In genomic region chr4:87140901-87141300, GRCm38 (mm10) we compare ENCODE assay signal across 11 mouse cellular contexts.
DNase-seq lines count a peak whose midpoint lies in the region; ATAC-seq and TF ChIP-seq lines count a peak whose summit lies in the region.
"Had no signal": no experiment of that assay in that cellular context is flagged by ENCODE, and none has a peak within 500 bp of the region (broad histone marks: within the 10 kb centered on the region; RNA-seq: fewer than 3 reads in every experiment).

No protein-coding gene starts in this region.

- no peak for ATAC-seq in heart, embryonic 12.5 days (ENCODE audit: insufficient number of reproducible peaks, low FRiP score)
- ATAC-seq in hindbrain, postnatal 0 days: peak; percentile 43; the same call in 1 of the 2 replicates
- ATAC-seq in intestine, postnatal 0 days: no peak
- no peak for ATAC-seq in liver, postnatal 0 days

- intact Hi-C loops in heart, postnatal 36 days (cut with DNase I): no loop called here

- 68% methylated on average over 3 of the region's 3 CpGs for WGBS in heart, embryonic 12.5 days
- WGBS in hindbrain, postnatal 0 days: 34% methylated on average over 3 of the region's 3 CpGs
- WGBS in intestine, postnatal 0 days: 74% methylated on average over 3 of the region's 3 CpGs
- WGBS in liver, postnatal 0 days (ENCODE audit: insufficient replicate concordance): 64% methylated on average over 3 of the region's 3 CpGs

- no peaks in the 10 kb centered on the region for H3K9me3 ChIP-seq in heart, embryonic 12.5 days (replicated peaks)
- no peaks in the 10 kb centered on the region for H3K9me3 ChIP-seq in hindbrain, postnatal 0 days (ENCODE audit: low read length)
- no peaks in the 10 kb centered on the region for H3K9me3 ChIP-seq in intestine, postnatal 0 days (ENCODE audit: control insufficient read depth)
- no peaks in the 10 kb centered on the region for H3K9me3 ChIP-seq in liver, postnatal 0 days (ENCODE audit: low read length)
- H3K9me3 ChIP-seq: limb, embryonic 12.5 days; stomach, embryonic 15.5 days had no signal

- peak overlapping the region; percentile 39; the same call in 1 of the 2 replicates for H3K27ac ChIP-seq in heart, embryonic 12.5 days (ENCODE audit: poor library complexity, severe bottlenecking)
- no peak overlapping the region for H3K27ac ChIP-seq in hindbrain, postnatal 0 days
- no peak overlapping the region for H3K27ac ChIP-seq in intestine, postnatal 0 days (ENCODE audit: low read depth, low read length)
- H3K27ac ChIP-seq in liver, postnatal 0 days (ENCODE audit: low read depth): no peak overlapping the region
- H3K27ac ChIP-seq: limb, embryonic 12.5 days; stomach, embryonic 15.5 days had no signal

- no peak overlapping the region for H3K4me2 ChIP-seq in heart, embryonic 12.5 days
- H3K4me2 ChIP-seq in hindbrain, postnatal 0 days (ENCODE audit: low read depth, low read length): no peak overlapping the region
- no peak overlapping the region for H3K4me2 ChIP-seq in intestine, postnatal 0 days (replicated peaks; ENCODE audit: low read depth)
- no peak overlapping the region for H3K4me2 ChIP-seq in liver, postnatal 0 days (ENCODE audit: low read depth, low read length)
- H3K4me2 ChIP-seq: limb, embryonic 12.5 days; stomach, embryonic 15.5 days had no signal

- TF ChIP-seq CTCF in hindbrain, postnatal 0 days (IDR thresholded peaks at IDR 0.05; ENCODE audit: low read depth): peak; percentile 23
- TF ChIP-seq CTCF in intestine, postnatal 0 days (IDR thresholded peaks at IDR 0.05; ENCODE audit: low read depth): no peak
- no peak for TF ChIP-seq CTCF in liver, postnatal 0 days (IDR thresholded peaks at IDR 0.05; ENCODE audit: low read depth)

- H3K4me1 ChIP-seq in heart, embryonic 12.5 days (replicated peaks): peaks cover 27% of the 10 kb centered on the region
- H3K4me1 ChIP-seq in hindbrain, postnatal 0 days (ENCODE audit: insufficient read depth, low read length): 0 out of 2 replicates have a peak, but pooled peaks cover 5% of the 10 kb centered on the region
- no peaks in the 10 kb centered on the region for H3K4me1 ChIP-seq in intestine, postnatal 0 days (replicated peaks; ENCODE audit: control insufficient read depth, insufficient read depth, low read length)
- no peaks in the 10 kb centered on the region for H3K4me1 ChIP-seq in liver, postnatal 0 days (ENCODE audit: insufficient read depth)
- H3K4me1 ChIP-seq: limb, embryonic 12.5 days; stomach, embryonic 15.5 days had no signal

- no peak overlapping the region for H3K9ac ChIP-seq in heart, embryonic 12.5 days
- H3K9ac ChIP-seq in hindbrain, postnatal 0 days (replicated peaks; ENCODE audit: low read length): no peak overlapping the region
- H3K9ac ChIP-seq in intestine, postnatal 0 days (ENCODE audit: low read depth, low read length): no peak overlapping the region
- no peak overlapping the region for H3K9ac ChIP-seq in liver, postnatal 0 days (replicated peaks)
- H3K9ac ChIP-seq: limb, embryonic 12.5 days; stomach, embryonic 15.5 days had no signal

- no peaks in the 10 kb centered on the region for H3K36me3 ChIP-seq in heart, embryonic 12.5 days
- no peaks in the 10 kb centered on the region for H3K36me3 ChIP-seq in hindbrain, postnatal 0 days (ENCODE audit: insufficient read depth, low read length)
- H3K36me3 ChIP-seq in intestine, postnatal 0 days (ENCODE audit: control insufficient read depth, insufficient read depth): no peaks in the 10 kb centered on the region
- H3K36me3 ChIP-seq in liver, postnatal 0 days (replicated peaks; ENCODE audit: insufficient read depth, low read length): no peaks in the 10 kb centered on the region
- H3K36me3 ChIP-seq: limb, embryonic 12.5 days; stomach, embryonic 15.5 days had no signal

- no peaks in the 10 kb centered on the region for H3K27me3 ChIP-seq in heart, embryonic 12.5 days (replicated peaks)
- H3K27me3 ChIP-seq in hindbrain, postnatal 0 days (ENCODE audit: insufficient read depth, low read length): no peaks in the 10 kb centered on the region
- H3K27me3 ChIP-seq in intestine, postnatal 0 days (replicated peaks; ENCODE audit: control insufficient read depth, insufficient read depth, low read length): no peaks in the 10 kb centered on the region
- no peaks in the 10 kb centered on the region for H3K27me3 ChIP-seq in liver, postnatal 0 days (ENCODE audit: insufficient read depth, low read length)
- H3K27me3 ChIP-seq: limb, embryonic 12.5 days; stomach, embryonic 15.5 days had no signal

- DNase-seq in heart, postnatal 36 days: no peak
- peak; percentile 42 for DNase-seq in right cerebral cortex, adult 18-20 months
- DNase-seq in right cerebral cortex, adult 2 months (ENCODE audit: low spot score in 2 of 2): no peak
- peak; percentile 64 for DNase-seq in hindbrain, postnatal 0 days (ENCODE audit: low spot score)
- no peak for DNase-seq in liver, postnatal 0 days
- no peak for DNase-seq in embryo, embryonic 9.5 days (ENCODE audit: extremely low spot score)

- no peak for TF ChIP-seq EP300 in liver, postnatal 0 days (IDR thresholded peaks at IDR 0.05; ENCODE audit: low read depth)

- no peak overlapping the region for H3K4me3 ChIP-seq in heart, embryonic 12.5 days
- no peak overlapping the region for H3K4me3 ChIP-seq in hindbrain, postnatal 0 days (ENCODE audit: low read length)
- no peak overlapping the region for H3K4me3 ChIP-seq in intestine, postnatal 0 days (ENCODE audit: low read depth, low read length)
- H3K4me3 ChIP-seq in liver, postnatal 0 days (ENCODE audit: low read depth, low read length): no peak overlapping the region
- H3K4me3 ChIP-seq: limb, embryonic 12.5 days; myocyte; stomach, embryonic 15.5 days had no signal

Comparison
In these comparisons a context has a peak if more than half of its experiments do, and no peak if none do; other contexts are left out.
1. DNase-seq: peak in right cerebral cortex, adult 18-20 months (single experiment) and hindbrain, postnatal 0 days (single experiment); none in heart, postnatal 36 days (0 of 2), right cerebral cortex, adult 2 months (0 of 2), liver, postnatal 0 days (single experiment) and embryo, embryonic 9.5 days (single experiment).